Mouse (Mus musculus): ENCODE measurements around the gene 2210010C04Rik. TPM values are rescaled to one million over a fixed set of nuclear protein-coding genes. Genes with fewer than 3 reads are reported as not detected.
"Not testable (repeated sequence)": the region's sequence is repeated elsewhere in the genome, so short reads cannot be mapped to it uniquely, and the experiment has no call there.

2210010C04Rik gene
- total RNA-seq, 2 experiments from 2014 or later: not detected

DNA sequence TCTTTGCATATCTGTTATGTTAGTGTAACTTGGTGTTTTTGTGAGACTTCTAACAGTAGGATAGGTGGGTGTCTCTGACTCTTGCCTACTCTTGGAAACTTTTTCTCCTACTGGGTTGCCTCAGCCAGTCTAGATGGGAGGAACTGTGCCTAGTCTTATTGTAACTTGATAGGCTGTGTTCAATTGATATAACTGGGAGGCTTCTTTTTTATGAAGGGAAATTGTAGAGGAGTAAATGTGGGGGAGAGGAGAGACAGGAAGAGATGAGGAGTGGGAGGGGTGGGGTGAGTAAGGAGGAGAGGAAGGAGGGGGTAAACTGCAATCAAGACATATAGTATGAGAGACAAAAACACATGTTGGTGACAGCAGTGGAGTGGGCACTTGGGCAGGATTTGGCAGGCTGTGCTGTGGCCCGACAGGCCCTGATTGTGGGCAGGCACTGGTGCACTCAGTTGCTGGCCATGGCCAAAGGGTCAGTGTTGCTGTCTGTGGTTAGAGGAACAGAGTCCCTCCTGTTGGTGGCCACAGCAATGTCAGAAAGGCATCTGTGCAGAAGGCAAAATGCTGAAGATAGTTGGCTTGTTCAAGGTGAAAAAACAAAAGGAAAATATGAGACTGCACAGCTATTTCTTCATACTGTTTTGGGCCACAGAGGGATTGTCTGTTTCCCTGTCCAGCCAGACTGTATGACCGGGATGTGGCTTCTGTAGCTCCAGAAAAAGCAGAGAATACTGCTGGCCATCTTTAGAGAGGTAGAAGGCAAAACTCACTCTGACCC is 9.2 kb downstream of the 2210010C04Rik start:
- no peak for ATAC-seq (replicated peaks; ENCODE audit: low FRiP score, poor library complexity, severe bottlenecking)

DNA sequence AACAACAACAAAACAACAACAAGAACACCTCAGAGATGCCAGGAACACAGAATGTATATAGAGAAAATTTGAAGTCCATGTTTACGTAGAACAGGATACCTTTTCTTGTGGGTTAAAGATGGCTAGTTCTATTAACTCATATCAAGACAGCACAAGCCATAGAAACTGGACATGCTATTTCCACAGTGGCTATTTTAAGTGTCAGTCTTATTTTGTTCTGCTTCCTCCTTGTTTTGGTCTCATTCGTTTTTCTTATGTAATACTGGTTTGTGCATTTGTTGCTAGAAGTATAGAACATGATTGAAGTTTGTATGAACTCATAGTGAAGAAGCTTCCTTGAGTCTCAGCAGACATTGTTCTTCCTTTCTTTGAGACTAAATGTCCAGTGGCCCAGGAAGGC is 16.2 kb downstream of the 2210010C04Rik start:
- ATAC-seq (replicated peaks; ENCODE audit: low FRiP score, poor library complexity, severe bottlenecking): no peak

DNA sequence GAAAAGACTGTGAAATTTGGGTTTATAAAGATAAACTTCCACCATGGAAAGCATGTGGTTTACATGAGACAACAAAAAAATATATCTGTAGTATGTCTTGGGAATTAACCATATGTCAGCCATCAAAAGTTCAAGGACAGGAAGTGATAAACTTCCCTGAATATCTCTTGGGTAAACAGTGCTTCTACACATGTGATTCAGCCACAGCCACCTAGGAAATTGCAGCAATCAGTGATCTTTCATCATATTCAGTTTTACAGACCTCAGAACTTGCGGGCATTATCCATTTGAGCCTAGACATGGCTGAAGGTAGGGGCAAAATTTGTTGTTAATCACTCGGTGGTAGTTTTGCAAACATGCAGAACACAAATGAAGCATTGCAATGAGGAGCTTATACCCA is 16.7 kb downstream of the 2210010C04Rik start:
- ATAC-seq (replicated peaks; ENCODE audit: low FRiP score, poor library complexity, severe bottlenecking): no peak

DNA sequence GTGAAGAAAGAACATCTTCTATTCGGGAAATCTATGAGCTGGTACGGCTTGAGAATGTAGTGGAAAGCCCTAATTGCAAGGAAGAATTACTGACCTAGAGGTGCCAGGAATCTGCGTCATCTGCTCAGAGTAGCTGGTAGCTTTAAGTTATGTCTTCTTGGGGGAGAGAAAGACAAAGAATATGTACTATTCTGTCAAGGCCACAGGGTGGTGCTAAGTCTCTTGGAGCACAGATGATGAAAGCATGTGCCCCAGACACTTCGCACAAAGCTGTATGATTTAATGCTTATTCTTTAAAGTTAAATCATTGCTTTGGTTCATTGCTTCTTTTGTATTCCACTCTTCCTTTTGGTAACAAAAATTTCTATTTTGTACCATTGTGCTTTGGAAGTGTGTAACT is 20.2 kb downstream of the 2210010C04Rik start:
- no peak for ATAC-seq (replicated peaks; ENCODE audit: low FRiP score, poor library complexity, severe bottlenecking)

DNA sequence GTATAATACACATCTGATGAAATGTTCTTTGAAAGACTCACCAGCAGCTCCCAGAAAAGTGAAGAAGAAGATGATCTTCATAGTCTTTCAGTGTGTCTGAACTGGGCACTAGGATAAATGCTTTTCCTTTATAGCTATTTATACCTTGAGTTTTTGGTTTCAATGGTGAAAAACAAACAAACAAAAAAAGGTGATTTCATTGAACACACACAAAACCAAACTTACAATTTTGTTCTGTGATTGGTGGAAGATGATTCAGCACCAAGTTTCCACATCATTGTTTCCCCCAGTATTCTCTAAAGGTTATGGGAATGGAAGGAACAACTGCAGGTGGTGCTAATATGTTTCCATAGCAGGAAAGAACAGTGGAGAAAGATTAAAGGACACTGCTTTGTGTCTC is 35.9 kb downstream of the 2210010C04Rik start, which contains the start of gene Gm2663:
Gm2663 (minus strand) TSS at position 101 of the 400 bp plus-strand sequence.
- not testable (repeated sequence) for ATAC-seq (replicated peaks; ENCODE audit: low FRiP score, poor library complexity, severe bottlenecking)

Other genes starting within 250 kb of the 2210010C04Rik start
- gene Moxd2, start 148.0 kb downstream of the 2210010C04Rik start, total RNA-seq (2015; ENCODE audit: low replicate concordance): not detected in 2 replicates
- gene Moxd2, start 148.0 kb downstream of the 2210010C04Rik start, total RNA-seq (2017; ENCODE audit: low replicate concordance): not detected in 2 replicates
- gene Prss58, start 135.1 kb downstream of the 2210010C04Rik start, total RNA-seq (2015; ENCODE audit: low replicate concordance): not detected in 2 replicates
- not detected in 2 replicates for gene Prss58, start 135.1 kb downstream of the 2210010C04Rik start, total RNA-seq (2017; ENCODE audit: low replicate concordance)
- not detected in 2 replicates for gene 1700074P13Rik, start 95.0 kb downstream of the 2210010C04Rik start, total RNA-seq (2015; ENCODE audit: low replicate concordance)
- gene 1700074P13Rik, start 95.0 kb downstream of the 2210010C04Rik start, total RNA-seq (2017; ENCODE audit: low replicate concordance): not detected in 2 replicates
- gene Gm4744, start 83.6 kb downstream of the 2210010C04Rik start, total RNA-seq (2015; ENCODE audit: low replicate concordance): not detected in 2 replicates
- gene Gm4744, start 83.6 kb downstream of the 2210010C04Rik start, total RNA-seq (2017; ENCODE audit: low replicate concordance): not detected in 2 replicates
- not detected in 2 replicates for gene 1810009J06Rik, start 70.8 kb downstream of the 2210010C04Rik start, total RNA-seq (2015; ENCODE audit: low replicate concordance)
- gene 1810009J06Rik, start 70.8 kb downstream of the 2210010C04Rik start, total RNA-seq (2017; ENCODE audit: low replicate concordance): not detected in 2 replicates
- gene Gm2663, start 36.0 kb downstream of the 2210010C04Rik start, total RNA-seq (2015; ENCODE audit: low replicate concordance): not detected in 2 replicates
- gene Gm2663, start 36.0 kb downstream of the 2210010C04Rik start, total RNA-seq (2017; ENCODE audit: low replicate concordance): not detected in 2 replicates